Mouse (Mus musculus) myocyte (in vitro differentiated cells): ENCODE measurements around the gene Lipe. TPM values are rescaled to one million over a fixed set of nuclear protein-coding genes. Genes with fewer than 3 reads are reported as not detected.

Experiments used
- H3K27me3 ChIP-seq: one replicate; pipeline ENCODE4 v1.6.1; 2011; ENCODE audit not compliant: control insufficient read depth, insufficient read depth, insufficient read length
- H3K36me3 ChIP-seq: one replicate; pipeline ENCODE4 v1.6.1; 2011; ENCODE audit not compliant: control insufficient read depth, insufficient read depth
- H3K4me2 ChIP-seq: one replicate; pipeline ENCODE4 v1.6.1; 2011; ENCODE audit warnings: low read depth, control low read depth
- H3K4me3 ChIP-seq: one replicate; pipeline ENCODE4 v1.5.1; 2011; ENCODE audit warnings: mild to moderate bottlenecking, control low read depth, moderate library complexity
- H3K79me2 ChIP-seq: one replicate; pipeline ENCODE4 v1.6.1; 2011; ENCODE audit not compliant: control insufficient read depth, insufficient read depth
- H3ac ChIP-seq: one replicate; pipeline ENCODE4 v1.6.1; 2011; ENCODE audit not compliant: control insufficient read depth, insufficient read length
- CEBPB ChIP-seq: IDR thresholded peaks from 2 replicates; pipeline ENCODE4 v1.6.1; 2011; ENCODE audit warnings: mild to moderate bottlenecking, moderate library complexity; ENCODE audit not compliant: poor library complexity, insufficient read depth, severe bottlenecking
- E2F4 ChIP-seq: IDR thresholded peaks from one replicate; pipeline ENCODE4 v1.6.1; 2011; ENCODE audit warnings: mild to moderate bottlenecking, control low read depth, moderate library complexity; ENCODE audit not compliant: insufficient read depth
- MAX ChIP-seq: IDR thresholded peaks from one replicate; pipeline ENCODE4 v1.6.1; 2011; ENCODE audit warnings: low read depth, mild to moderate bottlenecking, control low read depth
- MYOD1 ChIP-seq, 3 experiments: IDR thresholded peaks; one replicate each; pipeline ENCODE4 v1.6.1; 2011; ENCODE audit warnings: control low read depth in 2 of 3, low read depth in 2 of 3, mild to moderate bottlenecking in 2 of 3, moderate library complexity in 1 of 3; ENCODE audit not compliant: insufficient read length in 2 of 3, control insufficient read depth in 1 of 3
- MYOG ChIP-seq, 3 experiments: IDR thresholded peaks; one replicate each; pipeline ENCODE4 v1.6.1; 2011; ENCODE audit warnings: control low read depth in 2 of 3, low read depth in 2 of 3, mild to moderate bottlenecking in 2 of 3; ENCODE audit not compliant: insufficient read length in 2 of 3, control insufficient read depth in 1 of 3, insufficient read depth in 1 of 3
- POLR2A ChIP-seq: IDR thresholded peaks from one replicate; pipeline ENCODE4 v1.6.1; 2011; ENCODE audit warnings: low read depth, mild to moderate bottlenecking, control low read depth, moderate library complexity; ENCODE audit not compliant: insufficient read length
- POLR2AphosphoS2 ChIP-seq: IDR thresholded peaks from one replicate; pipeline ENCODE4 v1.6.1; 2011; ENCODE audit warnings: low read depth, control low read depth; ENCODE audit not compliant: insufficient read length
- REST ChIP-seq: IDR thresholded peaks from one replicate; pipeline ENCODE4 v1.6.1; 2011; ENCODE audit warnings: mild to moderate bottlenecking, control low read depth, moderate library complexity; ENCODE audit not compliant: insufficient read depth, insufficient read length
- SRF ChIP-seq: IDR thresholded peaks from one replicate; pipeline ENCODE4 v1.6.1; 2011; ENCODE audit warnings: low read depth; ENCODE audit not compliant: control insufficient read depth, insufficient read length
- TCF12 ChIP-seq: IDR thresholded peaks from one replicate; pipeline ENCODE4 v1.6.1; 2011; ENCODE audit warnings: mild to moderate bottlenecking, control low read depth; ENCODE audit not compliant: poor library complexity, insufficient read depth, severe bottlenecking
- TCF3 ChIP-seq: IDR thresholded peaks from one replicate; pipeline ENCODE4 v1.6.1; 2011; ENCODE audit warnings: low read depth, control low read depth; ENCODE audit not compliant: insufficient read length
- USF1 ChIP-seq: IDR thresholded peaks from one replicate; pipeline ENCODE4 v1.6.1; 2011; ENCODE audit warnings: low read depth, mild to moderate bottlenecking, control low read depth, moderate library complexity
- polyA plus RNA-seq: library from polyadenylated mRNA; unstranded; fragments of >200 nt; fragmentation: generic; extraction: Trizol; gene quantifications from one replicate; pipeline ENCODE4 v1.2.1, GENCODE M21; 2012; ENCODE audit warnings: missing spikeins

Lipe gene
- polyA plus RNA-seq, 1 experiment = 3.8 TPM

DNA sequence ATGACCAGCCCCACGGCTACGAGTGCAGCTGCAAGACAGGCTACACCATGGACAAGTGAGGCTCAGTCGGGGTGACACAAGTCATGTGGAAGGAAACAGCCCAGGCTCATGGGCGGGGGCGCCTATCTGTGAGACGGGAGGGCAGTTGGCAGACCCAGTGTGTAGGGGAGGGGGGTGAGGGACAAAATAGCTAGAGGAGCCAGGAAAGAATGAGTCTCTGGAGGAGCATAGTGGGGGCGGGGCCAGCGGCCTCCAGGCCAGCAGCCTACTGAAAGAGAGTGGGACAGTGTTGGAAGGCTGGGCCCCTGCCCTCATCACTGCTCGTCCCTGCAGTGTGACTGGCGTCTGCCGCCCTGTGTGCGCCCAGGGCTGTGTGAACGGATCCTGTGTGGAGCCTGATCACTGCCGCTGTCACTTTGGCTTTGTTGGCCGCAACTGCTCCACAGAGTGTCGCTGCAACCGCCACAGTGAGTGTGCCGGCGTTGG is 39.7 kb downstream of the Lipe start:
- Histone ChIP-seq H3K36me3 (no peaks in the 10 kb centered on the region), H3K4me2 (no peak overlapping the region), H3K4me3 (no peak overlapping the region), H3ac (no peak overlapping the region), H3K79me2 (no peaks in the 10 kb centered on the region), H3K27me3 (no peaks in the 10 kb centered on the region)
- TF ChIP-seq MAX = no peak
- no peak for TF ChIP-seq POLR2AphosphoS2
- TF ChIP-seq E2F4 = no peak
- TF ChIP-seq MYOG (IDR thresholded peaks at IDR 0.05; ENCODE audit: control insufficient read depth in 1 of 3, insufficient read depth in 1 of 3, insufficient read length in 2 of 3, low read depth in 2 of 3) = no peak
- no peak for TF ChIP-seq REST
- no peak for TF ChIP-seq TCF12

DNA sequence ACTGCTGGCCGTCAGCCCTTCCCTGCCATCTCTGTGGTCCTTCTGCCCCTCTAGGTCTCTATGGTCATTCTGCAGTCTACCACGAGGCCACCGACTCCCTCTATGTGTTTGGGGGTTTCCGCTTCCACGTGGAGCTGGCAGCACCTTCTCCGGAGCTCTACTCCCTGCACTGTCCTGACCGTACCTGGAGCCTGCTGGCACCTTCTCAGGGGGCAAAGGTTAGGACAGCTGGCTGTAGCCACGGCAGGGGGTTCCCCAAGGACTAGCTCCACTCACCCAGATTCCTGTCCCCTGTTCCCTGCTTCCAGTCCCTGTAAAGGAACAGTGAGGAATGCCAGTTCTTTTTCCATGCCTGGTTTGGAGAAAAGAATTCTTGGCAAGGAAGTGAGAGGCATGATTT is 49.6 kb downstream of the Lipe start:
- no peaks in the 10 kb centered on the region for H3K27me3 ChIP-seq
- H3ac ChIP-seq = no peak overlapping the region
- no peak overlapping the region for H3K4me2 ChIP-seq
- no peak for TF ChIP-seq TCF12
- no peak for TF ChIP-seq USF1
- TF ChIP-seq MAX = no peak
- no peak for TF ChIP-seq SRF
- TF ChIP-seq MYOD1 (IDR thresholded peaks at IDR 0.05; ENCODE audit: control insufficient read depth in 1 of 3, insufficient read length in 2 of 3, low read depth in 2 of 3) = no peak
- TF ChIP-seq TCF3 = no peak
- no peak for TF ChIP-seq E2F4
- no peak for TF ChIP-seq POLR2A
- no peak overlapping the region for H3K4me3 ChIP-seq
- peaks cover 6% of the 10 kb centered on the region for H3K36me3 ChIP-seq
- H3K79me2 ChIP-seq = no peaks in the 10 kb centered on the region

DNA sequence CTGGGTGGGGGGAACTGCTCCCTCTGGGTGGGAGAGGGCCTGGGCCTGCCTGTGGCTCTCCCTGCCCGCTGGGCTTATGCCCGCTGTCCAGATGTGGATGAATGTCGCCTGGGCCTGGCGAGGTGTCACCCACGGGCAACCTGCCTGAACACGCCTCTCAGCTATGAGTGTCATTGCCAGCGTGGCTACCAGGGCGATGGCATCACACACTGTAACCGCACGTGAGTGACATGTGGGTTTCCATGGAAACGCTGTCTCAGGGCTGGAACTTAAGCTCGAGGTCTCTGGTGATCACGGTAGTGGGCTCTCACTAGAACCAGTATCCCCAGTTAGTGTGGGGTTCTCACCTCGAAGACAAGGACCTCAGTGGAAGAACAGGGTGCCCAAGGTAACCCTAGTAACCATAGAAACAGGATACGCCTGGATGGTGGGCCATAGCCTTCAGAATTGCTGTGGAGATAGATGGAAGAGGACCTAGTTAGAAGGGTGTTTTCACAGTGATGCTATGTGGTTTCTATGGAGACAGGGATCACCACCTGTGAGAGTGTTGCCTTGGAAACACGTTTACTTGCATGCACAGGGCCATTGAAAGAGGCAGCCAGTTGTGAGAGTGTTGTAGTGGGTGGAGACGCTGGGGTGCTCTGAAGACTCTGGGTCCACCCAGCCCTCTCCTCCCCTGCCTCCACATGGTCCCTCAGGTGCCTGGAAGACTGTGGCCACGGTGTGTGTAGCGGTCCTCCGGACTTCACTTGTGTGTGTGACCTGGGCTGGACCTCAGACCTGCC is 57.3 kb downstream of the Lipe start:
- TF ChIP-seq MYOD1 (IDR thresholded peaks at IDR 0.05; ENCODE audit: control insufficient read depth in 1 of 3, insufficient read length in 2 of 3, low read depth in 2 of 3) = no peak
- TF ChIP-seq MYOG (IDR thresholded peaks at IDR 0.05; ENCODE audit: control insufficient read depth in 1 of 3, insufficient read depth in 1 of 3, insufficient read length in 2 of 3, low read depth in 2 of 3) = no peak
- no peak for TF ChIP-seq REST
- TF ChIP-seq SRF = no peak
- no peak for TF ChIP-seq MAX
- Histone ChIP-seq H3K4me3 (no peak overlapping the region), H3K36me3 (peaks cover 3% of the 10 kb centered on the region), H3K4me2 (no peak overlapping the region), H3K79me2 (no peaks in the 10 kb centered on the region), H3ac (no peak overlapping the region), H3K27me3 (no peaks in the 10 kb centered on the region)

DNA sequence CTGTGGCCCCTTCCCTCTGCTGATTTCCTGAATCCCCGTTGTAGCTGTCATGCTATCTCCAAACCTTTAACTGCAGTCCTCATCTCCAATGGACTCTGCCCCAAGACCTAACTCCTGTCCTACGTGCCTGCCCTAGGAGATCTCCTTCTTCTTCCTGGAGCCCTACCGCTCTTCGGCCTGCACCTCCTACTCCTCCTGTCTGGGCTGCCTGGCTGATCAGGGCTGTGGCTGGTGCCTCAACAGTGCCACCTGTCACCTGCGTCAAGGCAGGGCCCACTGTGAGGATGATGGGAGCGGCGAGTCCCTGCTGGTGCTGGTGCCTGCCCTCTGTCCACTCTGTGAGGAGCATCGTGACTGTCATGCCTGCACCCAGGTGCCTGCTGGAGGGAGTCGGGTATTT is 59.2 kb downstream of the Lipe start:
- no peak overlapping the region for H3K4me3 ChIP-seq
- H3K4me2 ChIP-seq = no peak overlapping the region
- no peaks in the 10 kb centered on the region for H3K27me3 ChIP-seq
- H3K79me2 ChIP-seq = no peaks in the 10 kb centered on the region
- no peak overlapping the region for H3ac ChIP-seq
- TF ChIP-seq USF1 (no peak), MYOD1 (IDR thresholded peaks at IDR 0.05; ENCODE audit: control insufficient read depth in 1 of 3, insufficient read length in 2 of 3, low read depth in 2 of 3) (no peak), POLR2AphosphoS2 (no peak), MYOG (IDR thresholded peaks at IDR 0.05; ENCODE audit: control insufficient read depth in 1 of 3, insufficient read depth in 1 of 3, insufficient read length in 2 of 3, low read depth in 2 of 3) (no peak), CEBPB (no peak), E2F4 (no peak), TCF3 (no peak), TCF12 (no peak), MAX (no peak), SRF (no peak), REST (no peak)
- peaks cover 3% of the 10 kb centered on the region for H3K36me3 ChIP-seq

DNA sequence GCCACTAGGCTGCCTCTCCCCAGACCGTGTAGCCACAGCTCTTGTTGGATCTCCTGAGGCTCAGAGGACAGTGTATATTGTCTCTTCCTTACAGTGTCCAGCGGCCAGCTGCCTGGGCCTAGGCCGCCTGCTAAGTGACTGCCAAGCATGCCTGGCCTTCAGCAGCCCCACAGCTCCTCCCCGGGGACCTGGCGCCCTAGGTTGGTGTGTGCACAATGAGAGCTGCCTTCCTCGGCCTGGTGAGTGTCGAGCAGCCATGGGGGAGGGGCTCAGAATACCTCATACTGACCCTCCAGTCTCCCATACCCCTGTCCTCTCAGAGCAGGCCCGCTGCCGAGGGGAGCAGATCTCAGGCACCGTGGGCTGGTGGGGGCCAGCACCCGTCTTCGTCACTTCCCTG is 64.0 kb downstream of the Lipe start:
- H3K4me2 ChIP-seq = no peak overlapping the region
- no peak for TF ChIP-seq POLR2A
- TF ChIP-seq CEBPB = no peak
- TF ChIP-seq TCF3 = no peak
- no peak for TF ChIP-seq SRF
- TF ChIP-seq USF1 = no peak
- no peak for TF ChIP-seq REST
- TF ChIP-seq TCF12 = no peak
- no peak for TF ChIP-seq MYOD1 (IDR thresholded peaks at IDR 0.05; ENCODE audit: control insufficient read depth in 1 of 3, insufficient read length in 2 of 3, low read depth in 2 of 3)
- no peak for TF ChIP-seq E2F4
- no peak for TF ChIP-seq MYOG (IDR thresholded peaks at IDR 0.05; ENCODE audit: control insufficient read depth in 1 of 3, insufficient read depth in 1 of 3, insufficient read length in 2 of 3, low read depth in 2 of 3)
- TF ChIP-seq POLR2AphosphoS2 = no peak
- TF ChIP-seq MAX = no peak
- H3ac ChIP-seq = no peak overlapping the region
- H3K79me2 ChIP-seq = no peaks in the 10 kb centered on the region
- H3K4me3 ChIP-seq = no peak overlapping the region
- peaks cover 3% of the 10 kb centered on the region for H3K36me3 ChIP-seq
- no peaks in the 10 kb centered on the region for H3K27me3 ChIP-seq
